Mouse (Mus musculus): Measurements from ENCODE around the gene Coro6. TPM values are rescaled to one million over a fixed set of nuclear protein-coding genes. Genes with fewer than 3 reads are reported as not detected.

The Coro6 gene
- 10 to 100 TPM in 1 of 2 experiments, 1 to 10 TPM in 1; 5.4 to 24.8 TPM for total RNA-seq (2021)
- long read RNA-seq, experiment 1, partial matches to known transcripts: 2 of 5 reads
- long read RNA-seq, experiment 1, other reads (novel, unspliced or antisense): 2 of 5 reads
- long read RNA-seq, experiment 2, partial matches to known transcripts: 0 of 2 reads
- long read RNA-seq, experiment 2, other reads (novel, unspliced or antisense): 2 of 2 reads

GRCm38 (mm10) chr11:77462283-77463100 is at the start of gene Coro6:
Coro6 (plus strand) TSS chr11:77462411.
- peak; percentile 90 for DNase-seq

DNA sequence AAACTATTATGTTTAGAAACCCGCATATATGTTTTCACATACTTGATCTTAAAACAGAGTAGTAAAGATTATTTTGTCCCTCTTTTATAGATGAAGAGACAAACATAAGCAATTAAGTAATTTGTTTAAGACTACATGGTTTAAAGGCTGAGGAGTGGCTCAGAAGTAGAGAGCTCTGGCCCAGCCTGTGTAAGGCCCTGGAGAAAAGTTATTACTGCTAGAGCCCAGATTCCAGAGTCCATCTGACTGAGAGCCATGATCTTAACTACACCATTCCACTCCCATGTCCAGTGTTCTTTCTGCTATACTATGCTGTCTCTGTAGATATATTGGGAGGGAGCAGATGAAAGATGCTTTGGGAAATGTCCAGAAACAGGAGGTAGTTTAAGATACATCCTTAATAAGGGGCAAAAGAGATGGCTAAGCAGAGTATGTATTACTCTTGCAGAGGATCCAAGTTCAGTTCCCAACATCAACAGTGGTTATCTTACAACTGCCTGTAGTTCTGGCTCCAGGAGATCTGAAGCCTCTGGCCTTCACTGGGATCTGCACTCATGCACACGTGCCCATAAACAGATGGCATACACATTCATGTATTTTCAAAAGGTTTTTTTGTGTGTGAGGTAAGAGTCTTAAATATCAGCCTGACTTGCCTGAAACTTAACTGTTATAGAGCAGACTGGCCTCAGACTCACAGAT is 47.9 kb upstream of the Coro6 start:
- no peak for DNase-seq

DNA sequence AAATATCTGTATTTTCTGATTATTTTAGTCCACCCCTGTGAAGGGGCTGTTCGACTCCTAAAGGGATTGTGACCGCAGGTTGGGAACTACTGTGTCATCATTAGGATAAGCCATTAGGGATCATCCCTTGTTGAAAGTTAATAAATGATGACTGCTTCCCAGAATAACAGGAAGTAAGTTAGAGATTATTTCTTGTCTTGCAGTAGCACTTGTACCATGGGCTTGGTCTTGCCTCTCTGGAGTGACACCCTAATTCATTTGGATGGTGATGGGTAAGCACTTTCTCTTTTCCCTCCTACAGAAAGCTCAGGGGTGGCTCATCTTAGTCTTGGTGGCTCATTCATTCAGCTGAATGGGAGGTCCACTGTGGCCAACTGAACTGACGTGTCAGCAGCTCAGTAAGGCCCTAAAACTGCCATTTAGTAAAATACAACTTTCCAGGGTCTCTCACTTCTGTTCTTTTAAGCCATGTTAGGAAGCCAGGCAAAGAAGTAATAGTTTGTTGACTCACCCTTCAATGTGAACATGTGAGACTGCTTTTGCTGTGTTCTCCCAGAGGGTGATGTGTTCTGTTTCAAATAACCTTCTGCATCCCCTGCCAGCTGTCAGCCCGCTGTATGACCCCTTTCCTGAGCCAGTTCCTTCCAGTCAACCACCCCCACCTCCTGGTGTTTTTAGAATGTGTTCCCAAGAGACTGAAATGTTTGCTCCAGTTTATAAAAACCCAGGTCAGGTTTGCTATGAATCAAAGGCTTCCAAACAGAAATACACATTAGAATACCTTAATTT is 45.8 kb upstream of the Coro6 start:
- DNase-seq: peak; percentile 33

- no peak for DNase-seq
Observed at GRCm38 (mm10) chr11:77418021-77418420, 44.2 kb upstream of the Coro6 start.

DNA sequence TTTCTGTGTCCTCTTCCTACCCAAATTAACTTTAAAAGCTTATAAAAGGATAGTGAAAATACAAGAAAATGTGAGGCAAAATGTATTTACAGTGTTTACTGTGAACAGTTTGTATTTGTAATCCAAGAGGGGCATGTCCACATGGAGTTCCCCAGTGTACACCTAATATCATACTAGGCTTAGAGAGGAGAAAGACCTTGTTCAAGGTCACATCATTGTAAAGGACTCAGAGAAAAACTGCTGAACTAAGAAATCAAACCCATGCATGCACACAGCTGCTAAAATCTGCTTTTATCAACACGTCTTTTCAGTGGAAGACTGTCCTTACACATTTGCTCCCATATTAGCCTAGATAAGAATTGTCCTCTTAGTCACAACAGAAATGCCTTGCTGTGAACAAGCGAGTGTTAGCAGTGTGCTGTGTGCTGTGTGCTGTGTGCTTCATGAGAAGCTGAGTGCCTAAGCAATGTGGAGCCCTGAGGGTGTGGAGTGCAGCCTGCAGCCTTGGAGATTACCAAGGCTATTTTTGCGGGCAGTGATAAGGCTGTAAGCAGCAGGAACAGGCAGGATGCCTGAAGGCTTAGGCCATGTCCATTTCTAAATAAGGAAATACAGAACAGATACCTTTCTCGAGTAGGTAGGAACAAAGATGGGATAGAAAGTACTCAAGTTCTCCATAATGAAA is 38.9 kb upstream of the Coro6 start:
- DNase-seq: peak; percentile 20

GRCm38 (mm10) chr11:77428446-77428845 is 33.8 kb upstream of the Coro6 start:
- DNase-seq: no peak

GRCm38 (mm10) chr11:77437026-77437425 is 25.2 kb upstream of the Coro6 start:
- DNase-seq: no peak

DNA sequence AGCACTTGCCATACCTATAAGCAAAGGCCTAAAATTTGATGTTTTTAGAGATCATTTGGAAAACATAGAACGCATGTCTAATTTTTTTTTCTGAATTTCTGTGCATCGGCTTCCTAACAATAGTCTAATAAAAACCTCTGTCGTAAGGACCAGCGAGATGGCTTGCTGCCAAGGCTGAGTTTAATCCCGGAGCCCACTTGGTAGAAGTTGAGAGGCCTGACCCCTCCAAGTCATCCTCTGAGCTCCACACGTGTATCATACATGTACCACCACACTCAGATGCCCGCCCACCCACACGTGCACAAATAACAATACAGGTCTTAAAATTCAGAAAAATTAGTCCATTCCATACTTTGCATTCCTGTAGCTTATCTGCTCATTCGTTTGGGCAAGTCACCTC is 22.1 kb upstream of the Coro6 start:
- no peak for DNase-seq

DNA sequence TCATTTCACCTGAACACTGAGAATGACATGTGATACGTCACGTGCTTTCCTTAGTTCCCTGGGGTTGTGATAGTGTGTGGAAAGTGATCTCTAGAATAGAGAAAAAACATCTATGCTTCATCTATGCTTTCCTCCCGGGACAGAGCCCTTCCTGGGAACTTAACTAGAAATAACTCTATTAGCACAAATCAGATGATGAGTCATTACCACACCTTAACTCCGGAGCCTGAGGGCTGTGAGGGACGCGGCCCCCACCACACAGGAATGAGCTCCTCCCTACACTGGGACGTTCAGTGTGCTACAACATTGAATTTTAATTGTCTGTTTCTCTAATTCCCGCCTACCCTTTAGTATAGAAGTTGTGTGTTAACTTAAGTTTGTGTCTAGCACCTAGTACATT is 21.2 kb upstream of the Coro6 start:
- no peak for DNase-seq

DNA sequence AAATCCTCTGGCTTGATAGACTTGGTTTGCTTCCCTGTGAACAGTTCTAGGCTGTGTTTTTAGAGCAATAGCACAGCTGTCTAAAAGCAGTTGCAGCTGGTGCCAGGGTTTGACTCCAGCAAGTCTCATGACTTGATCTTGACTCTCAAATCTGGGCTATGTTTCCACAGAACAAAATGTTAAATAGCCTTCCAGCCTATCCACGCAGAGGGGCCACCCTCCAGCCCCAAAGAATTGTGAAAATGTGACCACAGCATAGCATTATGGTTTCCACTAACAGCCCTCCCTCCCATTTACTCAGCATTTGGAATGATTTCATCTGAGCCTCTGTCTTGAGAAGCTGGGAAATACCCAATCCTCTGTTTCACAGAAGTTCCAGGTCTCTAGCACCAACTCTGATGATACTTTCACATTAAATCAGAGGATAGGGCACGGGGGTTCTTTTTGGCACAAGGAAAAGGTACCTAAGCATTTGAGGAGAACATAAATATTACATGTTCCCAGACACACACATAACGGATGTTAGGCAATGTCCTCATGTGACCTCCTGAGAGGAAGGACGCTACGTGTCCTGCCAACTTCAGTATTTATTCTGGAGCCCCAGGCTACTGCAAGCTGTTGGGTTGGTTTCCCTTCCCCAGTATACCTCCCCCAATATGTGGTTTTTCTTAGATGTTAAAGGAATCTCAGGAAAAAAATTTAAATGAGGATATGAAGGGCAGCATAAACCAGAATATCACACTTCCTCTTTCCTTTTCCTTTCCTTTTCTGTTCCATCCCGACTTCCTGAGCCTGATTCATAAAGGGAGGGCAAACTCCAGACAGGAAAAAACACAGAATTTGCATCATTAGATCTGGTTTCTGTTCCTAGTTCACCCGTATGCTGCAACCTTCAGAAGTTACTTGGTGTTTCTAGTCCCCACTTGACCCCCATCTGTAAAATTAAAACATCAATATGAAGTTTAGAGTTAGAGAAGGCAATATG is 19.7 kb upstream of the Coro6 start:
- DNase-seq: peak; percentile 56

DNA sequence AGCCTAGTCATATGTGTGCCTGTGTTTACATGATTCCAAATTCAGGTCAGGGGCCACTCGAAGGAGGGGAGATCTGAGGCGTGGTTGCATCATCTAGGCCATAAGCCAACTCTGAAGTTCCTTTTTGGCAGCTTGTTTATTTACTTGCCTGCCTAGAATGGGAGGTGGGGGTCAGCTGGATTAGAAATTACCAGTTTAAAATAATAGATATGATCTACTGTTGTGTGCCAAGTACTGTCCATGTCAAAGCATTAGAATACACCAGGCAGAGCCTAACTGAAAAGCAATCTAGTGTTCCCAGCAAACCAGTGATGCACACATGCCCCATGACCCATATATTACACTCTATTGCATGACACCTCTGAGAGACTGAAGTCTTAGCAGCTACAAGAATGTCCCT is 17.3 kb upstream of the Coro6 start:
- peak; percentile 61 for DNase-seq

- DNase-seq: peak; percentile 59
Observed at GRCm38 (mm10) chr11:77446628-77447041, 15.6 kb upstream of the Coro6 start.

GRCm38 (mm10) chr11:77449224-77449623 is 13.0 kb upstream of the Coro6 start:
- DNase-seq: no peak

DNA sequence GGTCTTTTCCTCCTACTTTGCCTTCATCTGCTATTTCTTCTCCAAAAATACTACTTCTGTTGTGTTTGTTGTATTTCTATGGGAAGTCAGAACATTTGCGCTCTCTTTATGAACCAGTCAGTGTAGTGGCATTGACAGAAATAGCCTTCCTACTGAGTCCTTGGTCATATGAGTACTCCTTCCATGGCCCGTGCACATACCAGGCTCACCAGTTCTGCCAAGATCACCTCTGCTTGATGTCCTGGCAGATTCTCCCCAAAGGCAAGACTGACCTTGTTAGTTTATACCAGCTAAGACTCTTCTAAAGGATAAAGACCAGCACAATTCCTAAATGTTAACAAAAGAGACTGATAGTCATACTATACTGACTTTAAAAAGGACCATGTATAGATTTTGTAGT is 10.5 kb upstream of the Coro6 start:
- DNase-seq: no peak

- DNase-seq: no peak
Observed at GRCm38 (mm10) chr11:77453388-77453787, 8.8 kb upstream of the Coro6 start.

DNA sequence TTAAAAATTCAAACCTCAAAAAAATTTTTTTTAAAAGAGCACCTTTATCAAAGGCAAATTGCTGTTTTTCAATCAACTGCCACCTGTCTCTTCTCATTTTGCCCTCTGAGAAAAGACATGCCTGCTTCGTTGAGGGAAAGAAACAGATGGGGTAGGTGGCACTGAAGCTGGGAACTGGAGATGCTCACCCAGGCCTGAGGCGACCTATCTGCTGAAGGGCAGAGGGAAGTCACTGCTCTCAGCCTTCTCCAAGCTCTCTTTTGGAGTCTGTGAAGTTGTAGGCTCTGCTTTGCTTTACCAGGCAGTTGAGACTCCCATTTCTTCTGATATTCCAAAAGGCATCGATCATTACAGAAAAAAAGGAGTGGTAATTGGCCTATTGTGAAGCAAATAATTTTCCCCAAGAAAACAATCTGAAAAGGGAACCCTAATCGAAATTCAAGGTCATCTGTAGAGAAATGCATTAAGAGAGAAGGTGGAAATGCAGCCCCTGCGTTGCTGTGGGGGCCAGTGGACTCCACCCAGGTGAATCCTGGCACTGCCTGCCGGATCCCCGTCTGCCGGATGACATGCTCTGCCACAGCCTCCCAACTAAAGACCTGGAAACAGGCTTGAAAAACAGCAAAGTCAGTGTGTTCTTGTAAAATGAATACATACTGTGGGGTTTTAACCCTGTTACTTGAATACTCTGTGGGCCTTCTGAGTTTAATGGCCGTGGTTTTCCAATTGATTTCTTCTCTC is 6.3 kb upstream of the Coro6 start:
- no peak for DNase-seq

- no peak for DNase-seq
Observed at GRCm38 (mm10) chr11:77456866-77457265, 5.3 kb upstream of the Coro6 start.

- DNase-seq: no peak
Observed at GRCm38 (mm10) chr11:77461856-77462255, 355 bp upstream of the Coro6 start.

GRCm38 (mm10) chr11:77463101-77463445 is 862 bp downstream of the Coro6 start:
- no peak for DNase-seq

GRCm38 (mm10) chr11:77463786-77464185 is 1.6 kb downstream of the Coro6 start:
- DNase-seq: no peak

Data from adrenal gland, postnatal 10 days (tissue).